ENCODE assay signal across 21 mouse cellular contexts in genomic region chr8:123112892-123113291, GRCm38 (mm10). TPM values are rescaled to one million over a fixed set of nuclear protein-coding genes. Genes with fewer than 3 reads are reported as not detected.
DNase-seq lines count a peak whose midpoint lies in the region; TF ChIP-seq lines count a peak whose summit lies in the region.
"Had no signal": no experiment of that assay in that cellular context is flagged by ENCODE, and none has a peak within 500 bp of the region (broad histone marks: within the 10 kb centered on the region; RNA-seq: fewer than 3 reads in every experiment).

No protein-coding gene starts in this region.

- H3K27me3 ChIP-seq in MEL (ENCODE audit: control insufficient read depth in 1 of 2, insufficient read depth in 2 of 2, low read length in 2 of 2), result no peaks in the 10 kb centered on the region

- no peaks in the 10 kb centered on the region for H3K9me3 ChIP-seq in MEL (replicated peaks; ENCODE audit: insufficient read depth, low read length)
- H3K9me3 ChIP-seq: embryonic facial prominence, embryonic 12.5 days; forebrain, embryonic 15.5 days; heart, embryonic 10.5 days; hindbrain, embryonic 10.5 days had no signal

- TF ChIP-seq RAD21 in MEL (IDR thresholded peaks at IDR 0.05; ENCODE audit: low read depth, low read length), result no peak

- H3K79me2 ChIP-seq in MEL (ENCODE audit: control insufficient read depth, insufficient read depth, low read length, poor library complexity), result no peaks in the 10 kb centered on the region

- TF ChIP-seq CTCF in MEL (IDR thresholded peaks at IDR 0.05 in 2 of 3, conservative IDR thresholded peaks at IDR 0.05 in 1 of 3; ENCODE audit: control insufficient read depth in 1 of 3, insufficient read depth in 1 of 3, low read depth in 2 of 3, low read length in 3 of 3, poor library complexity in 1 of 3, severe bottlenecking in 1 of 3), result no peak

- H3K36me3 ChIP-seq in MEL (ENCODE audit: control insufficient read depth in 1 of 2, insufficient read depth in 2 of 2, low read length in 2 of 2), result peaks cover 0 to 20% of the 10 kb centered on the region in 2 experiments; a peak in 2 of 4 replicates
- H3K36me3 ChIP-seq: embryonic facial prominence, embryonic 12.5 days; forebrain, embryonic 15.5 days; heart, embryonic 10.5 days; hindbrain, embryonic 10.5 days had no signal

- no peak for TF ChIP-seq EP300 in MEL (IDR thresholded peaks at IDR 0.05; ENCODE audit: low read depth in 1 of 2, low read length in 2 of 2)

- no peak overlapping the region for H3K4me3 ChIP-seq in MEL (ENCODE audit: control insufficient read depth in 1 of 2, insufficient read depth in 1 of 2, low read depth in 2 of 2, low read length in 2 of 2)
- H3K4me3 ChIP-seq: embryonic facial prominence, embryonic 12.5 days; forebrain, embryonic 15.5 days; heart, embryonic 10.5 days; hindbrain, embryonic 10.5 days had no signal

- H3K9ac ChIP-seq in MEL (ENCODE audit: control insufficient read depth, low read depth, low read length, poor library complexity, severe bottlenecking), result no peak overlapping the region
- H3K9ac ChIP-seq: embryonic facial prominence, embryonic 12.5 days; forebrain, embryonic 15.5 days; hindbrain, embryonic 14.5 days had no signal

- TF ChIP-seq POLR2A in MEL (IDR thresholded peaks at IDR 0.05; ENCODE audit: control insufficient read depth in 1 of 2, insufficient read depth in 1 of 2, low read depth in 1 of 2, low read length in 2 of 2, poor library complexity in 1 of 2), result no peak

- no peak overlapping the region for H3K27ac ChIP-seq in MEL (ENCODE audit: control insufficient read depth, low read depth, low read length)
- H3K27ac ChIP-seq: embryonic facial prominence, embryonic 12.5 days; forebrain, embryonic 15.5 days; heart, embryonic 10.5 days; hindbrain, embryonic 10.5 days; hindbrain, embryonic 14.5 days had no signal

- peak; percentile 35 to 53 for DNase-seq in cerebellum, postnatal 10 days
- DNase-seq in cerebellum, adult 9-10 months, result no peak
- peak; percentile 81 for DNase-seq in 3T3-L1 (ENCODE audit: low read depth, low spot score)
- peak; percentile 36 for DNase-seq in MEL (ENCODE audit: low read depth, low spot score)
- DNase-seq in heart, adult 9 months (ENCODE audit: low spot score in 2 of 2), result no peak
- no peak for DNase-seq in embryo, embryonic 10.5 days (ENCODE audit: low spot score)
- DNase-seq in layer of hippocampus, adult 18-20 months (ENCODE audit: low spot score in 2 of 2), result no peak
- DNase-seq: adrenal gland, postnatal 10 days; B cell, adult 2 months; cerebellum, adult 18-20 months; cerebellum, postnatal 14 days; gastrocnemius, postnatal 36 days; heart, adult 11 months; heart, postnatal 10 days had no signal

- H3K4me1 ChIP-seq in MEL (ENCODE audit: control insufficient read depth in 1 of 2, insufficient read depth in 2 of 2, low read length in 2 of 2), result peaks cover 21 to 29% of the 10 kb centered on the region in 2 experiments

TF ChIP-seq in MEL, 35 proteins besides CTCF, POLR2A, EP300 and RAD21:
- TF ChIP-seq POLR2AphosphoS2 (IDR thresholded peaks at IDR 0.05; ENCODE audit: low read length) (no peak), MAX (IDR thresholded peaks at IDR 0.05; ENCODE audit: low read length) (no peak), POLR2AphosphoS5 (IDR thresholded peaks at IDR 0.05; ENCODE audit: borderline replicate concordance, low read depth, low read length) (no peak), KAT2A (conservative IDR thresholded peaks at IDR 0.05; ENCODE audit: low read depth, low read length) (no peak), CHD2 (IDR thresholded peaks at IDR 0.05; ENCODE audit: low read length) (no peak), ZC3H11A (IDR thresholded peaks at IDR 0.05; ENCODE audit: low read depth, low read length) (no peak), GABPA (IDR thresholded peaks at IDR 0.05; ENCODE audit: low read depth, low read length) (no peak), TAL1 (IDR thresholded peaks at IDR 0.05; ENCODE audit: low read length) (no peak), ELF1 (IDR thresholded peaks at IDR 0.05; ENCODE audit: low read depth, low read length) (no peak), HCFC1 (IDR thresholded peaks at IDR 0.05; ENCODE audit: low read depth, low read length) (no peak), USF1 (IDR thresholded peaks at IDR 0.05; ENCODE audit: low read depth, low read length) (no peak), BHLHE40 (IDR thresholded peaks at IDR 0.05; ENCODE audit: borderline replicate concordance, low read depth, low read length) (no peak), TCF12 (IDR thresholded peaks at IDR 0.05; ENCODE audit: low read depth, low read length) (no peak), MAZ (IDR thresholded peaks at IDR 0.05; ENCODE audit: low read depth, low read length) (no peak), USF2 (IDR thresholded peaks at IDR 0.05; ENCODE audit: borderline replicate concordance in 1 of 2, insufficient read depth in 1 of 2, low read depth in 1 of 2, low read length in 2 of 2) (no peak), RCOR1 (IDR thresholded peaks at IDR 0.05; ENCODE audit: low read depth, low read length) (no peak), E2F4 (IDR thresholded peaks at IDR 0.05; ENCODE audit: borderline replicate concordance, low read depth, low read length) (no peak), MXI1 (IDR thresholded peaks at IDR 0.05; ENCODE audit: low read depth, low read length) (no peak), ZKSCAN1 (IDR thresholded peaks at IDR 0.05; ENCODE audit: low read depth, low read length) (no peak)
TF ChIP-seq in MEL: peak in this region for 0.

RNA-seq across cellular contexts. Expression of gene Cpne7, which starts 4.3 kb away (rescaled TPM):
- 2.2 and 3.5 TPM in 2 replicates for total RNA-seq in MEL (2012; rRNA removed)
- polyA plus RNA-seq in MEL (2012; ENCODE audit: insufficient read depth in 1 of 2, insufficient read length in 2 of 2, low read depth in 1 of 2, low replicate concordance in 2 of 2, missing spikeins in 1 of 2), result 1 to 10 TPM in 1 of 2 experiments, not detected in 1; 4.5 TPM
- total RNA-seq in layer of hippocampus, adult 18-20 months (2021), result 100 to 1,000 TPM; 273 to 284 TPM
- polyA plus RNA-seq: forebrain, embryonic 11.5 days had no signal

RNA-seq across cellular contexts. Expression of gene Rpl13, which starts 10.7 kb away (rescaled TPM):
- 2,918 and 3,113 TPM in 2 replicates for total RNA-seq in MEL (2012; rRNA removed)
- polyA plus RNA-seq in MEL (2012; ENCODE audit: insufficient read depth in 1 of 2, insufficient read length in 2 of 2, low read depth in 1 of 2, low replicate concordance in 2 of 2, missing spikeins in 1 of 2), result 1,000 to 10,000 TPM in 1 of 2 experiments, not detected in 1; 1,306 TPM
- 100 to 1,000 TPM; 467 to 496 TPM for total RNA-seq in layer of hippocampus, adult 18-20 months (2021)

RNA-seq across cellular contexts. Expression of gene Sult5a1, which starts 45.2 kb away (rescaled TPM):
- total RNA-seq in MEL (2012; rRNA removed), result 0.15 TPM in 1 of 2 replicates, not detected in the other
- not detected for polyA plus RNA-seq in MEL (2012; ENCODE audit: insufficient read depth in 1 of 2, insufficient read length in 2 of 2, low read depth in 1 of 2, low replicate concordance in 2 of 2, missing spikeins in 1 of 2)
- 1 to 10 TPM; 2.2 to 3.2 TPM for total RNA-seq in layer of hippocampus, adult 18-20 months (2021)
- total RNA-seq: common myeloid progenitor, adult 5-6 weeks had no signal

RNA-seq across cellular contexts. Expression of gene Spg7, which starts 50.1 kb away (rescaled TPM):
- total RNA-seq in MEL (2012; rRNA removed), result 28.9 and 32.0 TPM in 2 replicates
- 10 to 100 TPM in 1 of 2 experiments, not detected in 1; 36.0 TPM for polyA plus RNA-seq in MEL (2012; ENCODE audit: insufficient read depth in 1 of 2, insufficient read length in 2 of 2, low read depth in 1 of 2, low replicate concordance in 2 of 2, missing spikeins in 1 of 2)
- 10 to 100 TPM; 60.0 to 64.8 TPM for total RNA-seq in layer of hippocampus, adult 18-20 months (2021)

Comparison
In these comparisons a context has a peak if more than half of its experiments do, and no peak if none do; other contexts are left out.
1. DNase-seq: peak in cerebellum, postnatal 10 days (2 of 2), 3T3-L1 (single experiment) and MEL (single experiment); none in cerebellum, adult 9-10 months (single experiment), heart, adult 9 months (0 of 2), embryo, embryonic 10.5 days (single experiment) and layer of hippocampus, adult 18-20 months (0 of 2).
2. RNA of gene Cpne7, which starts 4.3 kb away (total RNA-seq): 273 to 284 TPM in layer of hippocampus, adult 18-20 months; 2.2 to 3.5 TPM in MEL; every median in the first group is over 10 times any median in the second.